Mouse (Mus musculus): ENCODE data around the gene Kcnq4. TPM values are rescaled to one million over a fixed set of nuclear protein-coding genes. Genes with fewer than 3 reads are reported as not detected.

The Kcnq4 gene
- 0.52 and 0.67 TPM in 2 replicates for polyA plus RNA-seq (2015; fragmentation: Nextera tagmentation; extraction: Ambion mirVana)

DNA sequence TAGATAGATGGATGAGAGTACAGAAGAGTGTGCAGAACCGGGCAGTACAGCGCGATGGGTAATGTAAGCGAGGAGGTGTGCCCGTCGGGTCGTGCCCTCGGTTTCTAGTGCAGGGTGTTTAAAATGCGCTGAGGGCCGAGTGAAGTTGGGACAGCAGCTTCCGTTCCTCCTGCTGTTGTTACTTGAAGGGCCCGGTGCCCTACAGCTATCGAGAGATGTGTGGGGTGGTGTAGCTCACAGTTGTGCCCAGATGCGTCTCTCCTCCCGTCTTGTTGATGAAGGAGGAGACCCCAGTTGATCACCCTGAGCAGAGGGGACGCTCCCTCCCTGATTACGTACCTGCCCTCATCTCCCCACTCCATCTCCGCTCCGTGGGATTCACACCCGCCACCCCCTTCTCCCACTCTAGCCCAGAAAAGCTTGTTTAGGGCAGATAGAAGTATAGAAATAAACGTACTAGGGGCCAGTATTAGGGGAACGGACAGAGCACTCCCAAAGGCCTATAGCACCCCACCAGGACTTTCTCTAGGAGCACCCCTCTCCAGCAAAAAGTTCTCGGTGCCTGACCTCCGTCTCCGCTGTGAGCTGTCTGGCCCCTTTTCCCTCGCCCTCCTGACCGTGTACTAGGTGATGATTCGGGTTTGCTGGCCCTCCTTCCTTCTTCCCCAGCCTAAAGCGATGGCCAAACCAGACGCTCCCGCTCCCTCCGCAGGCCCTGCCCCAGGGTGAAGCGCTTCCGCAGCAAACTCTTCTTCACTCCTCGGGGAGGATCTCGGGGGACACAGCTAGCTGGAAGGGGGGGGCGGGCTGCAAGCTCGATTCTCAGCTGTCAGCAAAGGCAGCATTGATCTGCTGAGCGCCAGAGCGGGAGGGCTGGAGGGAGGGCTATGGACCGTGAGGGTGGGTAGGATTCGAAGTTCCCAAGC is at the start of gene Kcnq4:
Kcnq4 (minus strand) TSS at position 672 of the 926 bp plus-strand sequence.
- H3K36me3 ChIP-seq (ENCODE audit: insufficient read depth, low read length) = no peaks in the 10 kb centered on the region
- WGBS = 7% methylated on average over 42 of the region's 42 CpGs
- no peak within 1 kb of the TSS for H3K27ac ChIP-seq
- DNase-seq (ENCODE audit: low spot score) (no peak), ATAC-seq (replicated peaks; ENCODE audit: low FRiP score, low read depth) (no peak)
- H3K4me2 ChIP-seq (ENCODE audit: low read length) = peak within 1 kb of the TSS; percentile 100
- H3K9me3 ChIP-seq (replicated peaks; ENCODE audit: low read length) = no peaks in the 10 kb centered on the region
- H3K4me3 ChIP-seq (replicated peaks; ENCODE audit: low read depth, low read length) = peak within 1 kb of the TSS; percentile 69
- TF ChIP-seq CTCF (IDR thresholded peaks at IDR 0.05; ENCODE audit: low read depth) = no peak
- H3K4me1 ChIP-seq (replicated peaks; ENCODE audit: insufficient read depth, low read length) = peaks cover 7% of the 10 kb centered on the region; the same call in 1 of the 2 replicates
- peak within 1 kb of the TSS; percentile 57 for H3K9ac ChIP-seq (ENCODE audit: low read depth, low read length)
- peaks cover 29% of the 10 kb centered on the region for H3K27me3 ChIP-seq (ENCODE audit: insufficient read depth, low read length)

DNA sequence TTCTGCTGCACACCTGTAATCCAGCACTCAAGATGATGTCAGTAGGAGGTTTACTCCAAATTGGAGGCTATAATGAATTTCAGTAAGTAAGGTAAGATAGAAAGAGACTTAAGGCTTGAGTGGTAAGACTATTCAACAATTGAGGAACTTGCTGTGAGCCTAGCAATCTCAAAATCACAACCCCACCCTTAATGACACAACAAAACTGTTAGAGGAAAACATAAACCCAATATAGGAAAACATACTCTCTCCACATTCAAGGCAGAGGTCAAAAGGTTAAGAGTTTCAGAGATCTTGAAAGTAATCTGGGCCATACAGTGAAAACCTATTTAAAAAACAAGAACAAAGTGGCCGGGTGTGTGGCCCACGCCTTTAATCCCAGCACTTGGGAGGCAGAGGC is 48.3 kb upstream of the Kcnq4 start:
- no peaks in the 10 kb centered on the region for H3K27me3 ChIP-seq (ENCODE audit: insufficient read depth, low read length)

DNA sequence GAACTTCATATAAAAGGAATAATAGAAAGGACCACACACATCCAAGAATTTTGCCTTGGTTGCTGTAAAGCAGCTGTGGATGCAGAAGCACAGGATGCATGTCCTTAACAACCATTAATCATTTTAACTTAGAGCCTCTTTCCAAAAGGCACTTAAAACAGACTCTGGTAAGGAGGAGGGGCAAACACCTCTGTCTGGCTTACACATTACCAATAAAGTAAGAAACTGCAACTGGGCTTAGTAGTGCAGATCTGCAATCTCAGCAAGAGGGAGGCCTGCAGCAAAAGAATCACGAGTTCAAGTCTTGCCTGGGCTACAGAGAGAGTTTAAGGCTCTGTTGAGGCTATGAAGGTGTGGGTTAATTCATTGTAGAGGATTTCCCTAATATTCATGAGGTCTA is 47.2 kb upstream of the Kcnq4 start:
- H3K9me3 ChIP-seq (replicated peaks; ENCODE audit: low read length) = no peaks in the 10 kb centered on the region
- no peaks in the 10 kb centered on the region for H3K27me3 ChIP-seq (ENCODE audit: insufficient read depth, low read length)
- 0 out of 2 replicates have a peak, but pooled peaks cover 2% of the 10 kb centered on the region for H3K36me3 ChIP-seq (ENCODE audit: insufficient read depth, low read length)
- H3K4me3 ChIP-seq (replicated peaks; ENCODE audit: low read depth, low read length) = no peak overlapping the region
- H3K9ac ChIP-seq (ENCODE audit: low read depth, low read length) = no peak overlapping the region
- DNase-seq (ENCODE audit: low spot score) = peak; percentile 28
- 68% methylated on average over 1 of the region's 1 CpGs for WGBS
- H3K4me2 ChIP-seq (ENCODE audit: low read length) = no peak overlapping the region
- H3K4me1 ChIP-seq (replicated peaks; ENCODE audit: insufficient read depth, low read length) = 0 out of 2 replicates have a peak, but pooled peaks cover 3% of the 10 kb centered on the region
- TF ChIP-seq CTCF (IDR thresholded peaks at IDR 0.05; ENCODE audit: low read depth) = no peak
- H3K27ac ChIP-seq = no peak overlapping the region
- no peak for ATAC-seq (replicated peaks; ENCODE audit: low FRiP score, low read depth)

More for the DNA sequence above, 48.3 kb upstream of the Kcnq4 start:
- Histone ChIP-seq H3K4me3 (replicated peaks; ENCODE audit: low read depth, low read length) (no peak overlapping the region), H3K27ac (no peak overlapping the region), H3K36me3 (ENCODE audit: insufficient read depth, low read length) (no peaks in the 10 kb centered on the region), H3K9me3 (replicated peaks; ENCODE audit: low read length) (no peaks in the 10 kb centered on the region), H3K9ac (ENCODE audit: low read depth, low read length) (no peak overlapping the region), H3K4me1 (replicated peaks; ENCODE audit: insufficient read depth, low read length) (peaks cover 3% of the 10 kb centered on the region; the same call in 1 of the 2 replicates), H3K4me2 (ENCODE audit: low read length) (no peak overlapping the region)
- no peak for TF ChIP-seq CTCF (IDR thresholded peaks at IDR 0.05; ENCODE audit: low read depth)
- DNase-seq (ENCODE audit: low spot score) = no peak
- no peak for ATAC-seq (replicated peaks; ENCODE audit: low FRiP score, low read depth)
- WGBS = 86% methylated on average over 2 of the region's 2 CpGs

DNA sequence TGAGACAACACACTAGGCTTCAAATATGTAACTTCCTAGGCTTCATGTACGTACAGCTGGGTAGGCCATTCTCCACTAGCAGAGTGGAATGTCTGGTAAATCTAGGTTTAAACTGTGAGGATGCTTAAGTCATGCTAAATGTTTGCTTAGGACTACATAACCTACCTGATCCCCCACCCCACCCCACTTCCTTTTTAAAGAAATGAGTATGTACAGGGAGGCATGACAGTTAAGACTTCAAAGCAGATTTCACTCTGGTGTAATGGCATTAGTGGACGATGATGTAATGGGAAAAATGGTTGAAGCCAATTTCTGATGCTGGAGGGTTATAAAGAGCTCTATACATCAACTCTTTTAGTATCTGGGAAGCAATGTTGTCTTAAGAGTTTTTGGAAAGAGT is 44.5 kb upstream of the Kcnq4 start:
- Histone ChIP-seq H3K4me1 (replicated peaks; ENCODE audit: insufficient read depth, low read length) (0 out of 2 replicates have a peak, but pooled peaks cover 3% of the 10 kb centered on the region), H3K27ac (no peak overlapping the region), H3K9me3 (replicated peaks; ENCODE audit: low read length) (no peaks in the 10 kb centered on the region), H3K4me2 (ENCODE audit: low read length) (no peak overlapping the region), H3K27me3 (ENCODE audit: insufficient read depth, low read length) (no peaks in the 10 kb centered on the region), H3K4me3 (replicated peaks; ENCODE audit: low read depth, low read length) (no peak overlapping the region), H3K36me3 (ENCODE audit: insufficient read depth, low read length) (peaks cover 17% of the 10 kb centered on the region; the same call in 1 of the 2 replicates), H3K9ac (ENCODE audit: low read depth, low read length) (no peak overlapping the region)
- ATAC-seq (replicated peaks; ENCODE audit: low FRiP score, low read depth) = no peak
- TF ChIP-seq CTCF (IDR thresholded peaks at IDR 0.05; ENCODE audit: low read depth) = no peak
- no peak for DNase-seq (ENCODE audit: low spot score)
- WGBS = 83% methylated on average over 2 of the region's 2 CpGs

DNA sequence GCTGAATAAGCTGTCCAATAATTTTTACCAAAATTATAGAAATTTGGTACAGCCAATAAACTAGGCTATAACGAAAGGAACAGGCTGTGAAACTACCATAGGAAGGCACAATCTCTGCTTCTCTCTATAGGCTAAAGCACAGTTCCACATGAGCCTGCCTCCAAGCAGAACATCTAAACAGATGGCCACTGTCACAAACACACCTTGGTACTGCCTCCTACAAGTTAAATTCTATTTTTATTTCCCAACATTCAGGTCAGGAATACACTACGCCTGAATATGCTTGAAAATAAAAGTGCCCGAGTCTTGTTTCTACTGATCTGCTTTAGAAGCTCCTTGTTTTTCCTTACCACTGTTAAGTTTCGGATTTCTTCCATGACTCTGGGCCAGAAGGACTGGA is 41.6 kb upstream of the Kcnq4 start:
- no peak overlapping the region for H3K27ac ChIP-seq
- H3K27me3 ChIP-seq (ENCODE audit: insufficient read depth, low read length) = no peaks in the 10 kb centered on the region
- no peak for TF ChIP-seq CTCF (IDR thresholded peaks at IDR 0.05; ENCODE audit: low read depth)
- DNase-seq (ENCODE audit: low spot score) = no peak
- H3K9me3 ChIP-seq (replicated peaks; ENCODE audit: low read length) = no peaks in the 10 kb centered on the region
- H3K36me3 ChIP-seq (ENCODE audit: insufficient read depth, low read length) = peaks cover 28% of the 10 kb centered on the region; the same call in 1 of the 2 replicates
- no peak overlapping the region for H3K9ac ChIP-seq (ENCODE audit: low read depth, low read length)
- H3K4me3 ChIP-seq (replicated peaks; ENCODE audit: low read depth, low read length) = no peak overlapping the region
- H3K4me2 ChIP-seq (ENCODE audit: low read length) = no peak overlapping the region
- H3K4me1 ChIP-seq (replicated peaks; ENCODE audit: insufficient read depth, low read length) = 0 out of 2 replicates have a peak, but pooled peaks cover 3% of the 10 kb centered on the region
- 92% methylated on average over 4 of the region's 4 CpGs for WGBS
- ATAC-seq (replicated peaks; ENCODE audit: low FRiP score, low read depth) = no peak

DNA sequence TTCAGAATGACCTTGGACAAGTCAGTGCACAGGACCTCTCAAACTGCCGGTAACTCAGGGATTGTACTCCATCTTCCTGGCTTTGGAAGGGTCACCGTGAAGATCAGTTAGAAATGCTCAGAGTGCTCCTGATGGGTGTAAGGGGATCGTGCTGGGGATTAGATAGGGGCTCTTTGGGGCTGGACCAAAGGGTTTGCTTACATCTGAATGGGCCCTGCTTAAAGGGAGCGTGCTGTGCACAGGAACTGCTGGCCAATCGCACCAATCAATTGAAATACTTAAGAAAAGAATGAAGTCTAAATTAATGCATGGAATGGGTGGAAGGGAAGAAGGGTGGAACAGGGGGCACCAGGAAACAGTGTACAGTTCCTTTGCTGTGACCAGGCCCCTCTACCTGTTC is 7.4 kb upstream of the Kcnq4 start:
- no peak overlapping the region for H3K4me2 ChIP-seq (ENCODE audit: low read length)
- H3K27me3 ChIP-seq (ENCODE audit: insufficient read depth, low read length) = no peaks in the 10 kb centered on the region
- no peaks in the 10 kb centered on the region for H3K4me1 ChIP-seq (replicated peaks; ENCODE audit: insufficient read depth, low read length)
- H3K9me3 ChIP-seq (replicated peaks; ENCODE audit: low read length) = no peaks in the 10 kb centered on the region
- ATAC-seq (replicated peaks; ENCODE audit: low FRiP score, low read depth) (no peak; the same call in 1 of the 2 replicates), DNase-seq (ENCODE audit: low spot score) (no peak)
- no peak for TF ChIP-seq CTCF (IDR thresholded peaks at IDR 0.05; ENCODE audit: low read depth)
- 69% methylated on average over 5 of the region's 5 CpGs for WGBS
- peaks cover 28% of the 10 kb centered on the region for H3K36me3 ChIP-seq (ENCODE audit: insufficient read depth, low read length)
- H3K9ac ChIP-seq (ENCODE audit: low read depth, low read length) = no peak overlapping the region
- H3K4me3 ChIP-seq (replicated peaks; ENCODE audit: low read depth, low read length) = no peak overlapping the region
- no peak overlapping the region for H3K27ac ChIP-seq
